Mouse (Mus musculus): ENCODE data around the gene Sdc3. TPM values are rescaled to one million over a fixed set of nuclear protein-coding genes. Genes with fewer than 3 reads are reported as not detected.
A peak's percentile ranks its signal among the peaks of the same experiment; 100 is the strongest.

Gene Sdc3
- polyA plus RNA-seq, 1 experiment, result 73.1 TPM

GRCm38 (mm10) chr4:130838585-130838984 is 46.2 kb downstream of the Sdc3 start:
- Histone ChIP-seq H3K4me1 (ENCODE audit: control insufficient read depth, insufficient read depth, low read length) (peaks cover 12% of the 10 kb centered on the region), H3K4me3 (ENCODE audit: control insufficient read depth, low read depth, low read length) (no peak overlapping the region), H3K27me3 (ENCODE audit: control insufficient read depth, insufficient read depth, low read length) (no peaks in the 10 kb centered on the region)

GRCm38 (mm10) chr4:130841107-130841840 is 48.9 kb downstream of the Sdc3 start:
- Histone ChIP-seq H3K36me3 (ENCODE audit: control insufficient read depth, insufficient read depth, low read length) (no peaks in the 10 kb centered on the region), H3K27me3 (ENCODE audit: control insufficient read depth, insufficient read depth, low read length) (no peaks in the 10 kb centered on the region), H3K27ac (ENCODE audit: control insufficient read depth, insufficient read depth, low read depth, low read length) (no peak overlapping the region), H3K4me3 (ENCODE audit: control insufficient read depth, low read depth, low read length) (no peak overlapping the region), H3K4me1 (ENCODE audit: control insufficient read depth, insufficient read depth, low read length) (peaks cover 9% of the 10 kb centered on the region)
- TF ChIP-seq CTCF (IDR thresholded peaks at IDR 0.05; ENCODE audit: control insufficient read depth, insufficient read depth, insufficient replicate concordance, low read depth, low read length) (no peak), POLR2A (IDR thresholded peaks at IDR 0.05; ENCODE audit: control insufficient read depth, low read depth, low read length) (0 out of 2 replicates have a peak, but pooled peaks have one; percentile 12)

More at GRCm38 (mm10) chr4:130838585-130838984, 46.2 kb downstream of the Sdc3 start:
- Histone ChIP-seq H3K36me3 (ENCODE audit: control insufficient read depth, insufficient read depth, low read length) (no peaks in the 10 kb centered on the region), H3K27ac (ENCODE audit: control insufficient read depth, insufficient read depth, low read depth, low read length) (no peak overlapping the region)
- no peak for TF ChIP-seq POLR2A (IDR thresholded peaks at IDR 0.05; ENCODE audit: control insufficient read depth, low read depth, low read length)
- TF ChIP-seq CTCF (IDR thresholded peaks at IDR 0.05; ENCODE audit: control insufficient read depth, insufficient read depth, insufficient replicate concordance, low read depth, low read length), result no peak

GRCm38 (mm10) chr4:130848814-130849213 is 56.5 kb downstream of the Sdc3 start:
- Histone ChIP-seq H3K4me1 (ENCODE audit: control insufficient read depth, insufficient read depth, low read length) (no peaks in the 10 kb centered on the region), H3K4me3 (ENCODE audit: control insufficient read depth, low read depth, low read length) (no peak overlapping the region), H3K27me3 (ENCODE audit: control insufficient read depth, insufficient read depth, low read length) (no peaks in the 10 kb centered on the region), H3K36me3 (ENCODE audit: control insufficient read depth, insufficient read depth, low read length) (no peaks in the 10 kb centered on the region), H3K27ac (ENCODE audit: control insufficient read depth, insufficient read depth, low read depth, low read length) (no peak overlapping the region)
- TF ChIP-seq CTCF (IDR thresholded peaks at IDR 0.05; ENCODE audit: control insufficient read depth, insufficient read depth, insufficient replicate concordance, low read depth, low read length) (no peak), POLR2A (IDR thresholded peaks at IDR 0.05; ENCODE audit: control insufficient read depth, low read depth, low read length) (no peak)

GRCm38 (mm10) chr4:130857661-130858060 is 65.3 kb downstream of the Sdc3 start:
- no peaks in the 10 kb centered on the region for H3K27me3 ChIP-seq (ENCODE audit: control insufficient read depth, insufficient read depth, low read length)
- no peak overlapping the region for H3K27ac ChIP-seq (ENCODE audit: control insufficient read depth, insufficient read depth, low read depth, low read length)
- TF ChIP-seq CTCF (IDR thresholded peaks at IDR 0.05; ENCODE audit: control insufficient read depth, insufficient read depth, insufficient replicate concordance, low read depth, low read length), result no peak
- no peak for TF ChIP-seq POLR2A (IDR thresholded peaks at IDR 0.05; ENCODE audit: control insufficient read depth, low read depth, low read length)
- H3K36me3 ChIP-seq (ENCODE audit: control insufficient read depth, insufficient read depth, low read length), result no peaks in the 10 kb centered on the region
- peaks cover 15% of the 10 kb centered on the region for H3K4me1 ChIP-seq (ENCODE audit: control insufficient read depth, insufficient read depth, low read length)
- H3K4me3 ChIP-seq (ENCODE audit: control insufficient read depth, low read depth, low read length), result no peak overlapping the region

- Histone ChIP-seq H3K4me1 (ENCODE audit: control insufficient read depth, insufficient read depth, low read length) (peaks cover 15% of the 10 kb centered on the region), H3K4me3 (ENCODE audit: control insufficient read depth, low read depth, low read length) (no peak overlapping the region), H3K36me3 (ENCODE audit: control insufficient read depth, insufficient read depth, low read length) (no peaks in the 10 kb centered on the region), H3K27me3 (ENCODE audit: control insufficient read depth, insufficient read depth, low read length) (no peaks in the 10 kb centered on the region), H3K27ac (ENCODE audit: control insufficient read depth, insufficient read depth, low read depth, low read length) (no peak overlapping the region)
- TF ChIP-seq POLR2A (IDR thresholded peaks at IDR 0.05; ENCODE audit: control insufficient read depth, low read depth, low read length) (no peak), CTCF (IDR thresholded peaks at IDR 0.05; ENCODE audit: control insufficient read depth, insufficient read depth, insufficient replicate concordance, low read depth, low read length) (no peak)
These were observed 66.5 kb downstream of the Sdc3 start for GRCm38 (mm10) chr4:130858880-130859279.

GRCm38 (mm10) chr4:130859467-130859866 is 67.1 kb downstream of the Sdc3 start:
- H3K4me3 ChIP-seq (ENCODE audit: control insufficient read depth, low read depth, low read length), result no peak overlapping the region
- no peak overlapping the region for H3K27ac ChIP-seq (ENCODE audit: control insufficient read depth, insufficient read depth, low read depth, low read length)
- H3K4me1 ChIP-seq (ENCODE audit: control insufficient read depth, insufficient read depth, low read length), result peaks cover 15% of the 10 kb centered on the region
- no peaks in the 10 kb centered on the region for H3K27me3 ChIP-seq (ENCODE audit: control insufficient read depth, insufficient read depth, low read length)
- no peaks in the 10 kb centered on the region for H3K36me3 ChIP-seq (ENCODE audit: control insufficient read depth, insufficient read depth, low read length)
- TF ChIP-seq CTCF (IDR thresholded peaks at IDR 0.05; ENCODE audit: control insufficient read depth, insufficient read depth, insufficient replicate concordance, low read depth, low read length), result no peak
- TF ChIP-seq POLR2A (IDR thresholded peaks at IDR 0.05; ENCODE audit: control insufficient read depth, low read depth, low read length), result no peak

GRCm38 (mm10) chr4:130860902-130861652 is 68.7 kb downstream of the Sdc3 start:
- Histone ChIP-seq H3K4me1 (ENCODE audit: control insufficient read depth, insufficient read depth, low read length) (peaks cover 15% of the 10 kb centered on the region), H3K27me3 (ENCODE audit: control insufficient read depth, insufficient read depth, low read length) (no peaks in the 10 kb centered on the region), H3K36me3 (ENCODE audit: control insufficient read depth, insufficient read depth, low read length) (no peaks in the 10 kb centered on the region), H3K4me3 (ENCODE audit: control insufficient read depth, low read depth, low read length) (peak overlapping the region; percentile 78), H3K27ac (ENCODE audit: control insufficient read depth, insufficient read depth, low read depth, low read length) (no peak overlapping the region)
- TF ChIP-seq CTCF (IDR thresholded peaks at IDR 0.05; ENCODE audit: control insufficient read depth, insufficient read depth, insufficient replicate concordance, low read depth, low read length) (no peak), POLR2A (IDR thresholded peaks at IDR 0.05; ENCODE audit: control insufficient read depth, low read depth, low read length) (no peak)

Data from testis, adult 2 months (tissue).